Mouse (Mus musculus) erythroblast, embryonic 14.5 days (primary cell): ENCODE results near the gene Tnfrsf12a. TPM values are rescaled to one million over a fixed set of nuclear protein-coding genes. Genes with fewer than 3 reads are reported as not detected.
A peak's percentile ranks its signal among the peaks of the same experiment; 100 is the strongest.

ENCODE experiments used
- H3K27me3 ChIP-seq: 2 replicates; pipeline ENCODE4 v1.6.1; 2012; ENCODE audit warnings: inconsistent platforms; ENCODE audit not compliant: control insufficient read depth
- H3K36me3 ChIP-seq: 2 replicates; pipeline ENCODE4 v1.6.1; 2012; ENCODE audit warnings: mild to moderate bottlenecking, inconsistent platforms; ENCODE audit not compliant: control insufficient read depth
- H3K4me1 ChIP-seq: 2 replicates; pipeline ENCODE4 v1.6.1; 2012; ENCODE audit warnings: inconsistent platforms; ENCODE audit not compliant: control insufficient read depth
- H3K4me3 ChIP-seq: replicated peaks from 2 replicates; pipeline ENCODE3; 2012; ENCODE audit warnings: moderate library complexity, mild to moderate bottlenecking, inconsistent platforms
- H3K9me3 ChIP-seq: 2 replicates; pipeline ENCODE4 v1.6.1; 2012; ENCODE audit warnings: low read length, inconsistent platforms, mixed read lengths; ENCODE audit not compliant: control insufficient read depth
- GATA1 ChIP-seq: IDR thresholded peaks from 2 replicates; pipeline ENCODE4 v1.6.1; 2012; ENCODE audit warnings: low read length, inconsistent platforms, mixed read lengths
- TAL1 ChIP-seq: IDR thresholded peaks from 3 replicates; pipeline ENCODE4 v1.6.1; 2012; ENCODE audit warnings: low read length, inconsistent platforms, mixed read lengths
- polyA plus RNA-seq: library from polyadenylated mRNA; stranded (reverse); fragments of >175 nt; gene quantifications from 2 replicates; pipeline ENCODE4 v1.2.3, GENCODE M21; 2012

The Tnfrsf12a gene
- 0.05 TPM in 1 of 2 replicates, not detected in the other for polyA plus RNA-seq

DNA sequence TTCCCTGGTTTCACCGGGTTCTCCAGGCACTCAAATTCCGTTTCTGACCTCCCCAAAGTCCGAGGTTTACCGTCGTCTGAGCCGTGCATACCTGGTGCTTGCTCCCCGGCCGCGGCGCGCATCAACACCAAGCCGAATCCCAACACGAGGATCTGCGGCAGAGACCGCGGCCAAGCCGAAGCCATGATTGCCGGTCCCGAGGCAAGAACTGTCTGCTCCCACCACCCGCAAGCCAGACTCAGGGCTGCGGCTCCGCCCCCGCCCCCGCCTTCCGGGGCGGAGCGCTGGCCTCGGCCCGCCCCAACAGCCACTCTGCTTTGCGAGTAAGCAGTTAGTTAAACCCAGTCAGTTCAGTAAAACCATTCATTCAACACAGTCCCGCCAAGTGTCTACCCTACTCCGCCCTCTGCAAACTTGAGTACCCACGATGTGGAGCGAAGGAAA lies at the start of gene Tnfrsf12a:
TSS of gene Tnfrsf12a (minus strand) at position 233 of the 444 bp plus-strand sequence.
- Histone ChIP-seq H3K9me3 (no peaks in the 10 kb centered on the region), H3K4me3 (peak within 1 kb of the TSS; percentile 66), H3K27me3 (peaks cover 72% of the 10 kb centered on the region), H3K4me1 (peaks cover 49% of the 10 kb centered on the region), H3K36me3 (no peaks in the 10 kb centered on the region)
- TF ChIP-seq TAL1: no peak
- no peak for TF ChIP-seq GATA1

DNA sequence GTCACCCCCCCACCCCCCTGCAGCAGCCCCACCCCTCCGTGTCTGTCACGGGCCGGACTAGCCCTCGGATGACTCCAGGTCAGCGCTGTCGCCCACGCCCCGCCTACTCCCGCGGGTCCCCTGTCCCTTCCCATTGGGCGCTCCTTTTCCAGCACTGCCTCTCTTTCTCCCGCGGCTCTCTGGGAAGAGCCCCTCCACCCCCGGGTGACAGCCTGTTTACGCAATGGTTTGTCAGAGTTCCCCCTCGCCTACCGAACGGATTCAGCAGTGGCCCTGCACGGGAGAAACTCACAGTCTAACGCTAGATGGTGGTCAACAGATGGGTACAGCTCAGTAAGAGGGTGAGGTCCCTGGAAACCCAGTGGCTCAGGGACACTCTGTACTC lies 49.5 kb upstream of the Tnfrsf12a start:
- Histone ChIP-seq H3K9me3 (no peaks in the 10 kb centered on the region), H3K4me3 (peak overlapping the region; percentile 90), H3K4me1 (peaks cover 30% of the 10 kb centered on the region), H3K27me3 (no peaks in the 10 kb centered on the region; the same call in 1 of the 2 replicates), H3K36me3 (peaks cover 2% of the 10 kb centered on the region)
- TF ChIP-seq GATA1 (no peak), TAL1 (no peak)

DNA sequence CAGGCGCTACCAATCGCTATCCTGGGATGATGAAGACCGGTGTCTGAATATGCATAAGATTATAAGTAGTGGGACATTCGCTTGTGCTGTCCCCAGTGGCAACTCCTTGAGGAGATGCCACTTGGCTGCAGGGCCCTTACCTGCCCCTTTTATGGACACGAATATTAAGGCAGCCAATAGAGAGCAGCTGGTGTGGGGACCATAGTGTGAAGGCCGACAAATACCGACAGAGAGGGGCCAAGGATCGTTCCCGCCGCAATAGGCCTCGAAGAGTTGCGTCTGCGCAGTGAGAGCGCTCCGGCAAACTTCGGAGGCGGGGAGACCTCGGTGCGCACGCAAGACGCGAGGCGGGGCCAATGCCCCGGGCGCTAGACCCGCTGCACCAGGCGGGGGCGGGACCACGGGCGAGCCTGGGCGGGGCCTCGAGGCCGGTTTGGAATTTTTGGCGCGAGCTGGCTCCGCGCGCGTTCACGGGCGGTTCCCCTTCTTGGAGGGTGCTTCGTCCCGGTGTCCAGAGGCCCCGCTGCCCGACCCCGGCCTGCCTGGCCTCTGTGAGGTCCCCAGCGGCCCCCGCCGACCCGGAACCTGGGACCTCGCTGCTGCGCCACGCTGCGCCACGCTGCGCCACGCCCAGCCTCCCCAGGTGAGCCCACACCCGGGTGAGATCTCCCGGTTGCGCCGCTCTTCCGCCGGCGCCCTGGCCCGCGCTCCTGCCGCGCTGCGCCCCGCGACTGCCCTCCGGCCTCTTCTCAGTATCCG lies 48.9 kb upstream of the Tnfrsf12a start, which contains the start of gene Pkmyt1:
TSS of gene Pkmyt1 (plus strand) at position 338 of the 759 bp plus-strand sequence.
- peaks cover 30% of the 10 kb centered on the region for H3K4me1 ChIP-seq
- H3K4me3 ChIP-seq: peak within 1 kb of the TSS; percentile 90
- H3K36me3 ChIP-seq: peaks cover 2% of the 10 kb centered on the region
- no peaks in the 10 kb centered on the region for H3K9me3 ChIP-seq
- TF ChIP-seq TAL1 (no peak), GATA1 (no peak)
- no peaks in the 10 kb centered on the region; the same call in 1 of the 2 replicates for H3K27me3 ChIP-seq

DNA sequence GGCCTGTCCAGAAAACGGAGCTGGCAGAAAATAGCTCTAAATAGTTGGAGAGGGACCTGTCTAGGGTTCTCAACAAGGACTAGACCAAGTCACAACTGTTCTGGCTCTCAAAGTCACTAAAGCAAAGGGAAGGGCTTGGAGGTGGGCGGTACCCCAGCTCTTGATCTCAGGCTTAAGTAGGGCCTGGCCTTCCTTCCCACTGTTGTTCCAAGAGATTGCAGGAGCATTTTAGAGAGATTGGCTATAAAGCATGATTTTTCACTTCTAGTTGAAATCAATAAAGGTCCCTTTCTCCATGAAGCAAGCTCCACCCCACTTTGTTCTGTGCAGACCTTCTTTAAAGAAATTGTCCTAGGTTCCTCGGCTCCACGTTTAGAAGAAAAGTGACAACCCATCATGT lies 48.2 kb upstream of the Tnfrsf12a start:
- TF ChIP-seq TAL1: no peak
- no peak for TF ChIP-seq GATA1
- Histone ChIP-seq H3K9me3 (no peaks in the 10 kb centered on the region), H3K36me3 (peaks cover 2% of the 10 kb centered on the region)

DNA sequence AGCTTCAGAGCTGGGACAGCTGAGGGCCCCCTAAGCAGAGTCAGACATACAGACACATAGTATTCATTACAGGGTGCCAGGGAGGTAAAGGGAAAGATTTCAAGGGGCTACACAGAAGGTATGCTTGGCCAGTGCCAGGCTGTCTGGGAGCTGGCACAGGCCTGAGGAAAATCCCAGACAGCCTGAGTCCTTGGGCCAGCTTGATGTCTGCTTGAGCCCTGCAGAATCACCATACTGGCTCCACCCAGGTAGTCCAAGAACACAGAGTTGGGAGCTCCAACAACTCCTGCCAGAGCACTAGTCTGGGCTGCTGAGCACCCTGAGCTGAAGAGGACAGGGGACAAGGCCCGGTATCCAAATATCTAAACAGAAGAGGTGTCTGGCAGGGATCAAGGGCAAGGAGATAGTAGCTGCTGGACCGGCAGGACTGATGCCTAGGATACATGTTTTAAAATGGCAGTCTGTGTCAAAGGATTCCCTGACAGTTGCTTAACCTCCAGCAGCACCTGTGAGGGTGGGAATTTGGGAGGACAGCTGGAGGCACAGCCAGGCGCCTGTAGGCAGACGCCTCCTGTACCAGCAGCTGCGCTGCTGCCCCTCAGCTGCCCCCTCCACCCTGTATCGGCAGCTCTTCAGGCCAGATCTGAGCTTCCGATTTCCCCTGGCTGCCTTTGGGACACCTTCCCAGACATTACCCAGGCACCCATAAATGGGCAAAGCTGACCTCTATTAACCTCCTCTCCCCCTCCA lies 45.3 kb upstream of the Tnfrsf12a start, which contains the start of gene 1520401A03Rik:
TSS of gene 1520401A03Rik (minus strand) at position 408 of the 750 bp plus-strand sequence.
- Histone ChIP-seq H3K9me3 (no peaks in the 10 kb centered on the region), H3K27me3 (peaks cover 2% of the 10 kb centered on the region; the same call in 1 of the 2 replicates), H3K4me3 (no peak within 1 kb of the TSS), H3K36me3 (no peaks in the 10 kb centered on the region), H3K4me1 (peaks cover 23% of the 10 kb centered on the region)
- TF ChIP-seq GATA1: no peak
- TF ChIP-seq TAL1: no peak

More for the DNA sequence above, 48.2 kb upstream of the Tnfrsf12a start:
- Histone ChIP-seq H3K27me3 (no peaks in the 10 kb centered on the region; the same call in 1 of the 2 replicates), H3K4me3 (peak overlapping the region; percentile 90), H3K4me1 (peaks cover 30% of the 10 kb centered on the region)

DNA sequence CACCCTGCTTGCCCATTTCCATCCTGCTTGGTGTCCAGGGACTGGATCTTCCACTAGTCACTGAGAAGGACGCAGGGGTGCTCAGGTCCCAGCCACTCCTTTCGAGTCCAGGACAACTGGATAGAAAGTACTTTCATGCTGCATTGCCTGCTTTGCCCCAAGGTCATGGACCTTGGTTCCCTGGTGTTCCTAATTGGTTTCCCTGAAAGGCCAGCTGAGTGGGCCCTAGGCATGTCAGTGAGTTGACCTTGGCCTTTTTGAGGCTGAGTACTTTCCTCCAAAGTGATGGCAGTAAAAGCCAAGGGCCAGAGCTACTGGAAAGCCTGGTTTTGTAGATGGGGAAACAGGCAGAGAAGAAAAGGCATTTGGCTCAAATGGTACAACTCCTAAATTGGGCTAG lies 44.6 kb upstream of the Tnfrsf12a start:
- peaks cover 16% of the 10 kb centered on the region for H3K4me1 ChIP-seq
- H3K9me3 ChIP-seq: no peaks in the 10 kb centered on the region
- no peak overlapping the region for H3K4me3 ChIP-seq
- H3K27me3 ChIP-seq: peaks cover 2% of the 10 kb centered on the region; the same call in 1 of the 2 replicates
- H3K36me3 ChIP-seq: no peaks in the 10 kb centered on the region
- no peak for TF ChIP-seq TAL1
- TF ChIP-seq GATA1: no peak

DNA sequence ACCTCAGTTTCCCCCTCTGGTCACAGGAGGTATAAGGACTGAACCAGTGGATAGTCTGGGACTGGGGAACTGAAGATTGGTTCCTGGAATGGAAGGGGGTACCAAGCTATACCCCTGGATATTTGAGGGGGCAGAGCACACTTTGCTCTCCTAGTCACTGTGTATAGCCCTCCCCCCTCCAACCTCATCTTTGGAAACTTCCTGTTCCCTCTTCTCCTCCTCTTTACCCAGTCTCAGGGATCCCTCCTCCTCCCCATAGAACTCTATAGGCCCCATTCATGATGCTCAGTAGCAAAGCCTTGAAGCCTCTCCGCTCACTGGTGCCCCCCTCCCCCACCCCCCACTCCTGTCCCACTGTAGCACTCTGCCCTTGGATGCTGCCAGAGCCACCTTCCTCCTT lies 42.2 kb upstream of the Tnfrsf12a start:
- Histone ChIP-seq H3K4me3 (no peak overlapping the region), H3K36me3 (no peaks in the 10 kb centered on the region), H3K4me1 (no peaks in the 10 kb centered on the region), H3K27me3 (peaks cover 2% of the 10 kb centered on the region; the same call in 1 of the 2 replicates), H3K9me3 (no peaks in the 10 kb centered on the region)
- TF ChIP-seq TAL1: no peak
- TF ChIP-seq GATA1: no peak

DNA sequence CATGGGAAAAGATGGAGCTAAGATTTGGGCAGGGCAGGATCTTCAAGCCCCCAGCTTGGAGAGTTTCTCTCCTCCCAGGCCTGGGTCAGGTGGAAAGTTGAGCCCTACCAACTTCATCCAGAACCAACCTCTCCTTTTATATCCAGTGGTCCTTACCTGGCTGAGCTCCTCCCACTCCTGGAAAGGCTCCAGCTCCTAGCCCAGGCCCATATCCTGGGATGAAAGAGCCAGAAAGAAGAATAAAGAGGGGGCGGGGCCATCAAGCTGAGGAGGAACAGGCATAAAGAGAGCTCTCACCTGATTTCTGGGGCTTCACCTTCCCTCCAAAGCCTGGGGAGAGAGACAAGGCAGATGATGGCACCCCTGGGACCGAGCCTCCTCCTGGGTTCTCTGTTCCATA lies 39.7 kb upstream of the Tnfrsf12a start:
- no peak for TF ChIP-seq TAL1
- no peak for TF ChIP-seq GATA1
- H3K27me3 ChIP-seq: peaks cover 4% of the 10 kb centered on the region; the same call in 1 of the 2 replicates

DNA sequence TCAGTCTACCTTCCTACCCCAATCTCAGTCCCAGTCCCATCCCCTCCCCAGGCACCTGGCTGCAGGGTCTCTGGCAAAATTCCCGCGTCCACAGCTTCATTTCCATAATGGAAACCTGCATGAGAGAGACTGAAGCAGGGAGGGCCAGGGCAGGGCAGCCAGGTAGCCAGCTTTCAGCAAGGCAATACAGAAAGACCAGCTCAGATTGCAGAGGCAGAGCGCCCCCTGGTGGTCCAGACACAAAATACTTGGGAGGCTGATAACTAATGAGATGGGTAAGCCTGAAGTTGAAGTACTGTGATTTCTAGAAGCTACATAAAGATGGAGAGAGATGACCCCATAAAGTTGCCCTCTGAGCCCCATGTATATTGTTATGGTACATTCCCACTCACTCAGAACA lies 28.9 kb upstream of the Tnfrsf12a start:
- Histone ChIP-seq H3K9me3 (no peaks in the 10 kb centered on the region), H3K27me3 (peaks cover 28% of the 10 kb centered on the region), H3K4me3 (no peak overlapping the region), H3K36me3 (no peaks in the 10 kb centered on the region), H3K4me1 (no peaks in the 10 kb centered on the region)
- no peak for TF ChIP-seq GATA1
- no peak for TF ChIP-seq TAL1

More for the DNA sequence above, 39.7 kb upstream of the Tnfrsf12a start:
- Histone ChIP-seq H3K4me1 (no peaks in the 10 kb centered on the region), H3K9me3 (no peaks in the 10 kb centered on the region), H3K4me3 (no peak overlapping the region), H3K36me3 (no peaks in the 10 kb centered on the region)
